Mouse (Mus musculus): ENCODE results near the gene Mis18a.

DNA sequence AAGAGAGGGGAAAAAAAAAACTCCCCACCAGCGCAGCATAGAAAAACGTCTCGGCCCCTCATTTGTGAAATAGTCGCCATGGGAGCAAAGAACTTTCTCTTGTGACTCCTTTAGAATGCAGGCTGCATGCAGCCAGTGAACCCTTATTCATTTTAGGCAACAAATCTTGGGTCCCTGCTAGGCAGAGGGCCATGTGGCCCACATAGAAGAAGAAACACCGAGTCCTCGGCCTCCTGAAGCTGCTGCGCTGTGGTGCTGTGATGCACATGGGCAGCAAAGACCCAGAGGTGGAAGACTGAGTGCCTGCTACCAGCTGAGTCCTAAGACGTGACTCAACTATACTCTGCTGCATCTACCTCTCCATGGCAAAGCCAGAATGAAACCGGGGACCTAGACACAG, 30.9 kb downstream of the Mis18a start:
- TF ChIP-seq CTCF (IDR thresholded peaks at IDR 0.05; ENCODE audit: low read depth) = no peak
- TF ChIP-seq EP300 (optimal IDR thresholded peaks at IDR 0.05) = no peak

Measured in stomach, postnatal 0 days (tissue).